Mouse (Mus musculus): ENCODE data around the gene Ankmy1. TPM values are rescaled to one million over a fixed set of nuclear protein-coding genes. Genes with fewer than 3 reads are reported as not detected.
A peak's percentile ranks its signal among the peaks of the same experiment; 100 is the strongest.

Gene Ankmy1
- polyA plus RNA-seq (2015; fragmentation: Nextera tagmentation; extraction: Ambion mirVana): 0.23 and 0.98 TPM in 2 replicates

DNA sequence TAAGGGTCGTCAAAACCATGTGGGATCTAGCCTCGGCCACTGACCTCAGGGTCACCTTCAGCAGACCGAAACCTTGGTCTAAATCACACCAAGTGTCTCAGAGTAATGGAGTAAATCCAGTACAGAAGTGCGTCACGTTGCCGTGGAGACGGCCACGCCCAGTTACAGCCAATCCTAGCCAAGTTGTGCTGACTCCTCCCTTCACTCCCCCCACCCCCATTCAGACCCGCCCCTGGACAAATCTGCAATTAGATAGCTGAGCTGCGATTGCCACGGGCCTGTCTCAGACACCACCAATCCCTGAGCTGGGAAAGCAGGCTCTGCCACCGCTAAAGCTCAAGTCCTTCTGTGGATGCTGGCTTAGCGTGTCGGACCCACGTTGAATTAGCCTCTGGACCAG lies at the start of gene Ankmy1:
Gene Ankmy1 (minus strand): TSS at position 121 of the 400 bp plus-strand sequence.
- H3K4me3 ChIP-seq: peak within 1 kb of the TSS; percentile 21
- no peaks in the 10 kb centered on the region for H3K9me3 ChIP-seq
- H3K9ac ChIP-seq: 0 out of 2 replicates have a peak within 1 kb of the TSS, but pooled peaks have one; percentile 6
- ATAC-seq (ENCODE audit: low FRiP score): peak; percentile 18
- H3K36me3 ChIP-seq: no peaks in the 10 kb centered on the region
- 1% methylated on average over 15 of the region's 15 CpGs for WGBS
- peak within 1 kb of the TSS; percentile 47 for H3K4me2 ChIP-seq
- peaks cover 17% of the 10 kb centered on the region for H3K4me1 ChIP-seq (replicated peaks)
- no peak within 1 kb of the TSS for H3K27ac ChIP-seq
- H3K27me3 ChIP-seq: peaks cover 35% of the 10 kb centered on the region

- Histone ChIP-seq H3K4me3 (no peak within 1 kb of the TSS), H3K27ac (no peak within 1 kb of the TSS), H3K4me2 (no peak within 1 kb of the TSS), H3K4me1 (replicated peaks) (no peaks in the 10 kb centered on the region), H3K36me3 (peaks cover 48% of the 10 kb centered on the region), H3K9ac (no peak within 1 kb of the TSS), H3K9me3 (no peaks in the 10 kb centered on the region), H3K27me3 (no peaks in the 10 kb centered on the region)
- 89% methylated on average over 5 of the region's 5 CpGs for WGBS
- no peak for ATAC-seq (ENCODE audit: low FRiP score)
Measured at GRCm38 (mm10) chr1:92950607-92951006, 47.9 kb upstream of the Ankmy1 start, which contains the start of gene Gpr35. TSS of gene Gpr35 (plus strand) at chr1:92950865.

GRCm38 (mm10) chr1:92949426-92949825 lies 46.7 kb upstream of the Ankmy1 start:
- H3K36me3 ChIP-seq: peaks cover 60% of the 10 kb centered on the region
- H3K9ac ChIP-seq: no peak overlapping the region
- H3K27ac ChIP-seq: no peak overlapping the region
- no peak overlapping the region for H3K4me3 ChIP-seq
- no peak overlapping the region for H3K4me2 ChIP-seq
- H3K9me3 ChIP-seq: no peaks in the 10 kb centered on the region
- WGBS: 64% methylated on average over 6 of the region's 6 CpGs
- ATAC-seq (ENCODE audit: low FRiP score): no peak
- no peaks in the 10 kb centered on the region for H3K27me3 ChIP-seq
- H3K4me1 ChIP-seq (replicated peaks): no peaks in the 10 kb centered on the region

DNA sequence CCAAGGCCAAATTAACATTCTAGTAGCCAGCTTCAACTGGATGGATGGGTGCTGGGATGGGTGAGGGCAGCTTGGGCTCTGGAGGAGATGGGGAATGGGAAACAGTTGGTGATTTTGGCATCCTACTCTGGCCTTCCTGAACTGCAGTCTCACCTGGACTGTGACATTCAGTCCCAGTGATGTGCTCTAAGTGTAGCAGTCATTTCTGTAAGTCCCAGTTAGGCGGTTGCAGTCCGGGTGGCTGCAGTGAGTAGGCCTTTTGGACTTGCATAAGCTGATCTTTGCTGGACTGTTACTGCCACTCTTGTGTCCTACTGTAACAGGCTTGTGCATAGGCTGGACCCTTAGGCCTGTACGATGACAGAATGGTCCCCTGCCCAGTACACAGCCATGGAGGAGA lies 45.3 kb upstream of the Ankmy1 start:
- Histone ChIP-seq H3K27me3 (no peaks in the 10 kb centered on the region), H3K4me1 (replicated peaks) (no peaks in the 10 kb centered on the region), H3K9ac (no peak overlapping the region), H3K9me3 (no peaks in the 10 kb centered on the region), H3K36me3 (peaks cover 75% of the 10 kb centered on the region), H3K4me3 (no peak overlapping the region), H3K27ac (no peak overlapping the region), H3K4me2 (no peak overlapping the region)
- WGBS: 96% methylated on average over 3 of the region's 3 CpGs
- ATAC-seq (ENCODE audit: low FRiP score): no peak

DNA sequence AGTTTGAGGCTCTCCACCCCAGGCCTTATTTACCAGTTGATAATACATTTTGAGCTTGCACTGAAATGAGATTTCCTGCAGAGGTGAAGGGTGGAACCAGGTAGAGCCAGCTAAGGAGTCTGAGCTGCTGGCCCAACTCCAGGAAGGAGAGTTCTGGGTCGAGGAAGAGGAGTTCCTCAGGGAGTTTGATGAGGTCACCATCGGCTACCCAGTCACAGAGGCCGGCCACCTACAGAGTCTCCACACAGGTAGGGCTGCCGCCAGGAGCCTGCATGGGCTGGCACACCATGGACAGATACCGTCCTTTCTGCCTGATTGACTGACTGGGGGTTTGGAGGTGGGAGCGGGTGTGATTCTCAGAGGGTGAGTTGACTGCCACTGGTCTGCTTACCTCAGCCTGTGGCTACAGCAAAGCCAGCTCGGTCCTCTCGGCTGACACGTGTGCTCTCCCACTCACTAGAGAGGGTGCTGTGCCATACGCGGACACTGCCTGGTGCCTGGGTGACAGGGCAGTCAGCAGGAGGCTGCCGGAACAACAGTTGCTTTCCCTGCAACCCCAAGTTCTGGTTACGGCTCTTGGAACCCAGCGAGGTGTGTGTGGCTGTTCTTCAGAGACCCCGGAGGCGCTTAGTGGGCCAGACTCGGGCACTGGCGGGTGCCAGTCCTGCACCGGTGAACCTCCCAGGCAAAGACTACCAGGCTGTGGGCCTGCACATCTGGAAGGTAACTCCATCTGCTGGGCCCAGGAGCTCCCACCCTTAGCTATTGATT lies 40.7 kb upstream of the Ankmy1 start:
- Histone ChIP-seq H3K4me3 (no peak overlapping the region), H3K27ac (no peak overlapping the region), H3K27me3 (no peaks in the 10 kb centered on the region), H3K9me3 (no peaks in the 10 kb centered on the region), H3K4me1 (replicated peaks) (no peaks in the 10 kb centered on the region), H3K4me2 (no peak overlapping the region), H3K9ac (no peak overlapping the region), H3K36me3 (peaks cover 99% of the 10 kb centered on the region)
- no peak for ATAC-seq (ENCODE audit: low FRiP score)
- 93% methylated on average over 19 of the region's 19 CpGs for WGBS

- 96% methylated on average over 4 of the region's 4 CpGs for WGBS
- H3K9ac ChIP-seq: no peak overlapping the region
- H3K27me3 ChIP-seq: no peaks in the 10 kb centered on the region
- no peaks in the 10 kb centered on the region for H3K9me3 ChIP-seq
- peaks cover 25% of the 10 kb centered on the region for H3K4me1 ChIP-seq (replicated peaks)
- no peak overlapping the region for H3K4me2 ChIP-seq
- H3K36me3 ChIP-seq: peaks cover 72% of the 10 kb centered on the region
- no peak for ATAC-seq (ENCODE audit: low FRiP score)
- no peak overlapping the region for H3K27ac ChIP-seq
- H3K4me3 ChIP-seq: no peak overlapping the region
Measured at GRCm38 (mm10) chr1:92939746-92940145, 37.0 kb upstream of the Ankmy1 start.

DNA sequence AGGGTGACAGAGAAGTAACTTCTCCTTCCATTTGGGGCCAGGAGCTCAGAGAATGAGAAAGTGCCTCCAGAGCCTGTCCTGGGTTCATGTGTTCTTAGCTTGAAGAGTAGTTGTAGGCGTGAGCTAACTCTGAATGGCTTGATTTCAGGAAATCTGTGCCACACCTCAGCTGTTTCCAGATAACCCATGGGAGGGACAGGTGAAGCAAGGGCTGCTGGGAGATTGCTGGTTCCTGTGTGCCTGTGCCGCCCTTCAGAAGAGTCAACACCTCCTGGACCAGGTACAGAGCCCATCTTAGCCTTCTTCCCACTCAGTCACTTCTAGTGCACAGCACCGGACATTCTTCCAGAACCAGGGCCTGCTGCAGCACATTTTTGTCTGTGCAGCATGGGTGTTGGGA lies 35.1 kb upstream of the Ankmy1 start:
- Histone ChIP-seq H3K9me3 (no peaks in the 10 kb centered on the region), H3K4me3 (no peak overlapping the region), H3K4me1 (replicated peaks) (peaks cover 33% of the 10 kb centered on the region), H3K27ac (no peak overlapping the region), H3K4me2 (no peak overlapping the region), H3K27me3 (no peaks in the 10 kb centered on the region), H3K9ac (no peak overlapping the region), H3K36me3 (peaks cover 53% of the 10 kb centered on the region)
- ATAC-seq (ENCODE audit: low FRiP score): no peak
- WGBS: 95% methylated on average over 3 of the region's 3 CpGs

GRCm38 (mm10) chr1:92936467-92936866 lies 33.8 kb upstream of the Ankmy1 start:
- H3K27ac ChIP-seq: no peak overlapping the region
- H3K9ac ChIP-seq: peak overlapping the region; percentile 91
- peaks cover 40% of the 10 kb centered on the region for H3K36me3 ChIP-seq
- no peaks in the 10 kb centered on the region for H3K9me3 ChIP-seq
- 55% methylated on average over 3 of the region's 3 CpGs for WGBS
- ATAC-seq (ENCODE audit: low FRiP score): no peak
- H3K27me3 ChIP-seq: 0 out of 2 replicates have a peak, but pooled peaks cover 5% of the 10 kb centered on the region
- peaks cover 33% of the 10 kb centered on the region for H3K4me1 ChIP-seq (replicated peaks)
- H3K4me2 ChIP-seq: peak overlapping the region; percentile 64
- H3K4me3 ChIP-seq: peak overlapping the region; percentile 88

DNA sequence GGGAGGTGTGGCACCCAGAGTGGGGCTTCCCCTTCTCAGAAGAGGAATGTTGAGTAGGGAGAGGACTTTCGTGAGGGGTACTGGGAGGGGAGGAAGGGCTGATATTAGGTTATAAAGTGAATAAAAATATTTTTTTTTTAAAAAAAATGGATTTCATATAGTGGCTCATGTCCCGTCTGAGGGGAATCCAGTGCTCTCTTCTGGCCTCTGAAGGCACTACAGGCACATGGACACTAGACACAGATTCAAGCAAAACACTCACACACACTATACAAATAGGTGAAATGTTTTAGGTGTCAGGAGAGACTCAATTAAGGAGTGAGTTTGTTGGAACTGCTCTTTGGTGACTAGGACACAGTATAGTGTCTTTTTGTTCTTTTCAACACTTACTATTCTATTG lies 33.3 kb upstream of the Ankmy1 start:
- peaks cover 35% of the 10 kb centered on the region for H3K36me3 ChIP-seq
- peak overlapping the region; percentile 88 for H3K4me3 ChIP-seq
- H3K4me2 ChIP-seq: peak overlapping the region; percentile 64
- H3K9me3 ChIP-seq: no peaks in the 10 kb centered on the region
- 0 out of 2 replicates have a peak overlapping the region, but pooled peaks have one; percentile 23 for H3K27ac ChIP-seq
- H3K4me1 ChIP-seq (replicated peaks): peaks cover 33% of the 10 kb centered on the region
- no peak for ATAC-seq (ENCODE audit: low FRiP score)
- 41% methylated on average over 2 of the region's 2 CpGs for WGBS
- H3K9ac ChIP-seq: peak overlapping the region; percentile 91
- H3K27me3 ChIP-seq: 0 out of 2 replicates have a peak, but pooled peaks cover 5% of the 10 kb centered on the region

DNA sequence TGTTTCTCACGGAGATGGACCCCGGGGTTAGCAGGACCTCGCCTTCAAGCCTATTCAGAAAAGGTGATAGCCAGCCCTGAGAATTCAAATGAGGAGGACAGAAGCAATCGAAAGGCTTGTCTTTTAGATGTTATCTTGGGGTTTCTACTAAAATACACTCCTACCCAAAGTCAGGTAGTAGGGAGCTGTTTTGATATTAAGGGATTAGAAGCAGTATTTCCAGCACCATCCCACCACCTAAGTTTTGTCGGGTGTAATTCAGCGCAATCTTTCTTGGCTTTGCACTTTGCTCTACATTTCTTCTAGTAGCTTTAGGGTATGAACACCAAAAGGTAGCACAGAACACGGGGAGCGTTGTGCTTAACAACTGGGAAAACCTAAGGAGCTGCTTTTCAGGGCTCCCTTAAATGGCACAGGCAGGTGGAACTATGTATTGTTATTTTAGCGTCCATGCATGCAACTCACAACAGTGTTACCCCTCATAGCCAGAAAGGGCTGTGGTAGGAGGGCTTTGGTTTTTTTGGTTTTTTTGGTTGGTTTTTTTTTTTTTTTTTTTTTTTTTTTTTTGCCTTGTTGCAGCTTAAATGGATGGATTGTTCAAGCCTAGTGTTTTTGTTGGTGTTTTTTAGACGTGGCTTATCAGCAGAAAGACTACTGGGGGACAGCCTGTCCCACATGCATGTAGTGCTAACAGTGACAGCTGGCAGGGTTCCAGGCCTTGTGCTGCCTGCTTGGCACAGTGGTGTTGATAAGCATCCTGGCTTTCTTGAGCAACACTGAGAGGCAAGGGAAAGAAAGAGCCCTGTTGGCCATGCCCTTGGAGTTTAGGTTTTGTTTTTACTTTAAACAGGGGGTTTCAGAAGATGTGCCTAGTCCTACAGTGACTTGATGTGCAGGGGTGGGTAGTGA lies 32.6 kb upstream of the Ankmy1 start:
- Histone ChIP-seq H3K36me3 (peaks cover 29% of the 10 kb centered on the region), H3K27ac (peak overlapping the region; percentile 99), H3K27me3 (0 out of 2 replicates have a peak, but pooled peaks cover 6% of the 10 kb centered on the region), H3K4me2 (peak overlapping the region; percentile 64), H3K4me1 (replicated peaks) (peaks cover 33% of the 10 kb centered on the region), H3K9me3 (no peaks in the 10 kb centered on the region), H3K4me3 (peak overlapping the region; percentile 88), H3K9ac (peak overlapping the region; percentile 91)
- 18% methylated on average over 10 of the region's 10 CpGs for WGBS
- ATAC-seq (ENCODE audit: low FRiP score): no peak

DNA sequence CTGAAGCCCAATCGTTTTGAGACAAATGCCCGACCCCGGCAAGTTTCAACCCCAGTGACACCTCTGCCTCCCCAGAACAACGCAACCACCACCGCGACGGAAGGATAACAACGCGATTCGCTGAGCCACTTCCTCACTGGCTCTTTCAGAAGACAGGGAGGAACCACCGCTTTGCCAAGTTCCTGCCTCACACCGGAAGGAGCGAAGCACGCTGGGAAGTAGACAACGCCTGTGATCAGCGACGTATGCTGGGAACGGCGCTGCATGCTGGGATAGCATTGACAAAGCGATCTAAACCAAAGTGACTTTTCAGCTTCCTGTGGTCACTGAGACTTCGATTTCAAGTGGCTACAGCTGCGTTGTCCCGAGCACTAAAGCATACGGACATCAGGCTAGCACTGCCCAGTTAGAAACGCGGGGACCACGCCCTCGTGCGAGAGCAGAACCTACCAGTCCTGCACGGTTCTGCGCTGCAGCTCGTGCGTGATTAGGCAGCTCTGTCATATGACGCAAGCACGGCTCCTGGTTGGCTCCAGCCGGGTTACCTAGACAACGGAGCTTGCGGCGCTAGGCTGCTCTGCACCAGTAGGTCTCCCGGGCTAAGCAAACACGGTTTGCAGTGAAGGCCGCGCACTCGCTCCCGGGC lies 31.6 kb upstream of the Ankmy1 start, which contains the start of gene Capn10:
Gene Capn10 (plus strand): TSS at position 195 of the 646 bp plus-strand sequence.
- H3K4me3 ChIP-seq: peak within 1 kb of the TSS; percentile 88
- H3K27me3 ChIP-seq: peaks cover 16% of the 10 kb centered on the region; the same call in 1 of the 2 replicates
- peaks cover 33% of the 10 kb centered on the region for H3K4me1 ChIP-seq (replicated peaks)
- peak within 1 kb of the TSS; percentile 99 for H3K27ac ChIP-seq
- WGBS: under 1% methylated on average over 45 of the region's 45 CpGs
- peak within 1 kb of the TSS; percentile 91 for H3K9ac ChIP-seq
- H3K4me2 ChIP-seq: peak within 1 kb of the TSS; percentile 64
- no peaks in the 10 kb centered on the region for H3K9me3 ChIP-seq
- H3K36me3 ChIP-seq: peaks cover 19% of the 10 kb centered on the region
- ATAC-seq (ENCODE audit: low FRiP score): peak; percentile 100

Data from hindbrain, embryonic 13.5 days (tissue).